Mouse (Mus musculus): Measurements from ENCODE around the gene Olfr186.

- TF ChIP-seq TAL1 (IDR thresholded peaks at IDR 0.05; ENCODE audit: low read length) (no peak), GATA1 (IDR thresholded peaks at IDR 0.05; ENCODE audit: low read length) (no peak)
Measured at GRCm38 (mm10) chr16:59071755-59072154, 41.7 kb upstream of the Olfr186 start.

All from erythroblast, embryonic 14.5 days (primary cell).